Mouse (Mus musculus) C2C12 (cell line): ENCODE measurements at regions not wholly inside any gene's neighbourhood (a gene's known extent, or its start where the extent isn't known, plus 50 kb on each side); places are given as distances from the start of the nearest gene placed in this dataset.

Source experiments
- CTCF ChIP-seq: IDR thresholded peaks from one replicate; pipeline ENCODE4 v1.5.1; 2011; ENCODE audit not compliant: control insufficient read depth, insufficient read depth, insufficient read length
- MYOD1 ChIP-seq: IDR thresholded peaks from one replicate; pipeline ENCODE4 v1.6.1; 2011; ENCODE audit warnings: low read depth; ENCODE audit not compliant: control insufficient read depth, insufficient read length

GRCm38 (mm10) chr9:63880487-63881260, 122.9 kb upstream of the Smad3 start:
- TF ChIP-seq MYOD1 (no peak), CTCF (no peak)
